14 mouse cellular contexts compared by ENCODE assay signal in the genomic region with DNA sequence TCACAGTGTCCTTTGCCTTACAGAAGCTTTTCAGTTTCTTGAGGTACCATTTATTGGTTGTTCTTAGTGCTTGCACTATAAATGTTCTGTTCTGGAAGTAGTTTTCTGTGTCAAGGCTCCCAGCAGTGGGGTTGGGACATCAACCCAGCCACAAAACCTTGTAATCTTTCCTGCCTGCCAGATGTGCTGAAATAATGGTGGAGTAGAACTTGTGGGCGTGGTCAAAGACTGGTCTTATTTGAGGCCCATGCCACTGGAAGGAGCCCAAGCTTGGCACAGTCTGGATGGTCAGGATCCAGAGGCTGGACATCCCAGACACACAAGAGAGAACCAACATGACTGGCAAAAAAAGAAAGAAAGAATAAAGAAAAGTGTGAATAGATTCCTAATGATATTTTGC.
"Had no signal": no experiment of that assay in that cellular context is flagged by ENCODE, and none has a peak within 500 bp of the region (broad histone marks: within the 10 kb centered on the region; RNA-seq: fewer than 3 reads in every experiment).

No protein-coding gene starts in this region.

- ATAC-seq: lung, postnatal 0 days; midbrain, embryonic 15.5 days had no signal

- H3K27me3 ChIP-seq: limb, embryonic 12.5 days; megakaryocyte, embryonic 14.5 days; midbrain, embryonic 15.5 days; neural tube, embryonic 12.5 days; stomach, embryonic 15.5 days had no signal

- DNase-seq: kidney, adult 8-10 months; kidney, postnatal 36 days; lung, adult 2 months; lung, postnatal 36 days; thymus, adult 2 months; thymus, postnatal 25 days had no signal

- H3K4me2 ChIP-seq: limb, embryonic 12.5 days; midbrain, embryonic 11.5 days; midbrain, embryonic 15.5 days; neural tube, embryonic 12.5 days; stomach, embryonic 15.5 days had no signal

- H3K27ac ChIP-seq: limb, embryonic 12.5 days; liver, embryonic 14.5 days; midbrain, embryonic 15.5 days; neural tube, embryonic 12.5 days; stomach, embryonic 15.5 days had no signal

- H3K9me3 ChIP-seq: limb, embryonic 12.5 days; megakaryocyte, embryonic 14.5 days; midbrain, embryonic 15.5 days; neural tube, embryonic 12.5 days; stomach, embryonic 15.5 days had no signal

- H3K4me1 ChIP-seq: limb, embryonic 12.5 days; midbrain, embryonic 15.5 days; neural tube, embryonic 12.5 days; stomach, embryonic 15.5 days had no signal

- H3K9ac ChIP-seq: limb, embryonic 12.5 days; liver, embryonic 14.5 days; midbrain, embryonic 15.5 days; neural tube, embryonic 12.5 days; stomach, embryonic 15.5 days had no signal

- H3K36me3 ChIP-seq: limb, embryonic 12.5 days; midbrain, embryonic 15.5 days; neural tube, embryonic 12.5 days; stomach, embryonic 15.5 days had no signal

- H3K4me3 ChIP-seq: limb, embryonic 12.5 days; megakaryocyte, embryonic 14.5 days; midbrain, embryonic 15.5 days; neural tube, embryonic 12.5 days; stomach, embryonic 15.5 days had no signal
